Comparison of ENCODE assay signal across 8 mouse cellular contexts in genomic region chr10:80826151-80827062, GRCm38 (mm10). TPM values are rescaled to one million over a fixed set of nuclear protein-coding genes. Genes with fewer than 3 reads are reported as not detected.
DNase-seq lines count a peak whose midpoint lies in the region; ATAC-seq and TF ChIP-seq lines count a peak whose summit lies in the region.

TSS of gene Oaz1 (plus strand) at chr10:80826656.

- peak within 1 kb of the TSS; percentile 89 for H3K4me3 ChIP-seq in E14TG2a.4 (replicated peaks; ENCODE audit: low read length)
- peak within 1 kb of the TSS; percentile 85 for H3K4me3 ChIP-seq in forebrain, embryonic 12.5 days (replicated peaks)
- peak within 1 kb of the TSS; percentile 88 for H3K4me3 ChIP-seq in heart, postnatal 0 days (ENCODE audit: low read depth, low read length)
- peak within 1 kb of the TSS; percentile 75 for H3K4me3 ChIP-seq in liver, embryonic 16.5 days (ENCODE audit: low read depth, low read length)
- peak within 1 kb of the TSS; percentile 82 for H3K4me3 ChIP-seq in neural tube, embryonic 13.5 days
- H3K4me3 ChIP-seq in testis, adult 2 months (ENCODE audit: control insufficient read depth, low read depth, low read length): peak within 1 kb of the TSS; percentile 88

- TF ChIP-seq POLR2A in testis, adult 2 months (IDR thresholded peaks at IDR 0.05; ENCODE audit: control insufficient read depth, low read depth, low read length): peak; percentile 90

- H3K9me3 ChIP-seq in E14TG2a.4 (ENCODE audit: low read length): no peaks in the 10 kb centered on the region
- no peaks in the 10 kb centered on the region for H3K9me3 ChIP-seq in forebrain, embryonic 12.5 days
- no peaks in the 10 kb centered on the region for H3K9me3 ChIP-seq in heart, postnatal 0 days (replicated peaks; ENCODE audit: control insufficient read depth, low read length)
- H3K9me3 ChIP-seq in liver, embryonic 16.5 days (replicated peaks; ENCODE audit: control insufficient read depth, low read length): no peaks in the 10 kb centered on the region
- H3K9me3 ChIP-seq in neural tube, embryonic 13.5 days: no peaks in the 10 kb centered on the region

- ATAC-seq in forebrain, embryonic 12.5 days (ENCODE audit: low FRiP score): peak; percentile 97
- ATAC-seq in heart, postnatal 0 days (ENCODE audit: insufficient read depth, low read depth): peak; percentile 96
- ATAC-seq in liver, embryonic 16.5 days (ENCODE audit: low read depth): peak; percentile 92
- ATAC-seq in neural tube, embryonic 13.5 days (ENCODE audit: low read depth): peak; percentile 97

- peak within 1 kb of the TSS; percentile 99 for H3K4me2 ChIP-seq in forebrain, embryonic 12.5 days
- peak within 1 kb of the TSS; percentile 95 for H3K4me2 ChIP-seq in heart, postnatal 0 days (ENCODE audit: low read depth, low read length)
- peak within 1 kb of the TSS; percentile 86 for H3K4me2 ChIP-seq in liver, embryonic 16.5 days (ENCODE audit: low read depth, low read length)
- peak within 1 kb of the TSS; percentile 100 for H3K4me2 ChIP-seq in neural tube, embryonic 13.5 days

- under 1% methylated on average over 79 of the region's 82 CpGs for WGBS in forebrain, embryonic 12.5 days
- under 1% methylated on average over 76 of the region's 82 CpGs for WGBS in heart, postnatal 0 days
- WGBS in liver, embryonic 16.5 days (ENCODE audit: insufficient replicate concordance): under 1% methylated on average over 76 of the region's 82 CpGs
- under 1% methylated on average over 74 of the region's 82 CpGs for WGBS in neural tube, embryonic 13.5 days

- no peak for TF ChIP-seq EP300 in heart, postnatal 0 days (IDR thresholded peaks at IDR 0.05; ENCODE audit: low read depth)

- H3K4me1 ChIP-seq in E14TG2a.4 (replicated peaks; ENCODE audit: low read depth, low read length): peaks cover 58% of the 10 kb centered on the region
- peaks cover 42% of the 10 kb centered on the region for H3K4me1 ChIP-seq in forebrain, embryonic 12.5 days
- H3K4me1 ChIP-seq in heart, postnatal 0 days (ENCODE audit: control insufficient read depth, insufficient read depth): peaks cover 20% of the 10 kb centered on the region
- H3K4me1 ChIP-seq in liver, embryonic 16.5 days (ENCODE audit: control insufficient read depth, low read depth, low read length): peaks cover 64% of the 10 kb centered on the region
- peaks cover 31% of the 10 kb centered on the region for H3K4me1 ChIP-seq in neural tube, embryonic 13.5 days (replicated peaks)
- H3K4me1 ChIP-seq in testis, adult 2 months (ENCODE audit: control insufficient read depth, insufficient read depth, low read length): peaks cover 12% of the 10 kb centered on the region

- TF ChIP-seq CTCF in E14TG2a.4 (conservative IDR thresholded peaks at IDR 0.05; ENCODE audit: low read length): no peak
- TF ChIP-seq CTCF in heart, postnatal 0 days (IDR thresholded peaks at IDR 0.05; ENCODE audit: low read depth): no peak
- no peak for TF ChIP-seq CTCF in testis, adult 2 months (IDR thresholded peaks at IDR 0.05; ENCODE audit: control insufficient read depth, insufficient read depth, insufficient replicate concordance, low read depth, low read length)

- H3K9ac ChIP-seq in forebrain, embryonic 12.5 days: peak within 1 kb of the TSS; percentile 94
- peak within 1 kb of the TSS; percentile 94 for H3K9ac ChIP-seq in heart, postnatal 0 days (replicated peaks; ENCODE audit: low read depth, low read length)
- peak within 1 kb of the TSS; percentile 79 for H3K9ac ChIP-seq in liver, embryonic 16.5 days (ENCODE audit: low read depth, low read length)
- H3K9ac ChIP-seq in neural tube, embryonic 13.5 days: peak within 1 kb of the TSS; percentile 93

- peaks cover 36% of the 10 kb centered on the region for H3K36me3 ChIP-seq in E14TG2a.4 (ENCODE audit: insufficient read depth, low read length)
- H3K36me3 ChIP-seq in forebrain, embryonic 12.5 days (replicated peaks): peaks cover 18% of the 10 kb centered on the region
- H3K36me3 ChIP-seq in heart, postnatal 0 days (replicated peaks; ENCODE audit: control insufficient read depth, insufficient read depth, low read length): peaks cover 23% of the 10 kb centered on the region
- peaks cover 19% of the 10 kb centered on the region for H3K36me3 ChIP-seq in liver, embryonic 16.5 days (ENCODE audit: control insufficient read depth, insufficient read depth)
- peaks cover 26% of the 10 kb centered on the region for H3K36me3 ChIP-seq in neural tube, embryonic 13.5 days
- no peaks in the 10 kb centered on the region for H3K36me3 ChIP-seq in testis, adult 2 months (ENCODE audit: control insufficient read depth, insufficient read depth, low read length)

- DNase-seq in c-Kit-positive CD71-positive TER-119-positive erythroid progenitor cells, embryonic 14.5 days (ENCODE audit: low spot score): peak; percentile 100
- peak; percentile 99 for DNase-seq in heart, postnatal 0 days (ENCODE audit: low spot score)
- peak; percentile 98 to 99 for DNase-seq in kidney, postnatal 4 days

- H3K27me3 ChIP-seq in E14TG2a.4 (ENCODE audit: insufficient read depth, low read length): no peaks in the 10 kb centered on the region
- H3K27me3 ChIP-seq in forebrain, embryonic 12.5 days: no peaks in the 10 kb centered on the region
- H3K27me3 ChIP-seq in heart, postnatal 0 days (ENCODE audit: control insufficient read depth, insufficient read depth, low read length): no peaks in the 10 kb centered on the region
- no peaks in the 10 kb centered on the region for H3K27me3 ChIP-seq in liver, embryonic 16.5 days (ENCODE audit: control insufficient read depth, insufficient read depth, low read depth, low read length)
- H3K27me3 ChIP-seq in neural tube, embryonic 13.5 days: no peaks in the 10 kb centered on the region
- H3K27me3 ChIP-seq in testis, adult 2 months (ENCODE audit: control insufficient read depth, insufficient read depth, low read length): no peaks in the 10 kb centered on the region

- H3K27ac ChIP-seq in forebrain, embryonic 12.5 days: peak within 1 kb of the TSS; percentile 94
- peak within 1 kb of the TSS; percentile 95 for H3K27ac ChIP-seq in heart, postnatal 0 days (ENCODE audit: low read depth)
- peak within 1 kb of the TSS; percentile 92 for H3K27ac ChIP-seq in liver, embryonic 16.5 days (ENCODE audit: low read length)
- peak within 1 kb of the TSS; percentile 94 for H3K27ac ChIP-seq in neural tube, embryonic 13.5 days (replicated peaks)
- H3K27ac ChIP-seq in testis, adult 2 months (ENCODE audit: control insufficient read depth, insufficient read depth, low read depth, low read length): peak within 1 kb of the TSS; percentile 97

RNA-seq across cellular contexts. Expression of gene Oaz1, which starts in this region (rescaled TPM):
- polyA plus RNA-seq in forebrain, embryonic 12.5 days (2016; fragmentation: Nextera tagmentation; extraction: Ambion mirVana): 1,463 and 1,490 TPM in 2 replicates
- 2,373 and 2,460 TPM in 2 replicates for total RNA-seq in heart, postnatal 0 days (2014; rRNA removed; ENCODE audit: low replicate concordance)
- 1,975 and 1,990 TPM in 2 replicates for polyA plus RNA-seq in heart, postnatal 0 days (2015; fragmentation: Nextera tagmentation; extraction: Ambion mirVana)
- 1,363 and 1,382 TPM in 2 replicates for polyA plus RNA-seq in liver, embryonic 16.5 days (2015; fragmentation: Nextera tagmentation; extraction: Ambion mirVana)
- 1,173 and 1,183 TPM in 2 replicates for polyA plus RNA-seq in neural tube, embryonic 13.5 days (2015; fragmentation: Nextera tagmentation; extraction: Ambion mirVana)
- polyA plus RNA-seq in testis, adult 2 months (2012; rRNA removed): 261 and 275 TPM in 2 replicates

Comparison
In these comparisons a context has a peak if more than half of its experiments do, and no peak if none do; other contexts are left out.
1. Peak in every context shown above with its lines: DNase-seq, ATAC-seq, H3K4me3 ChIP-seq and H3K27ac ChIP-seq.